Mouse (Mus musculus) spleen, postnatal 4 days (tissue): ENCODE results near the gene Gm17349.
A peak's percentile ranks its signal among the peaks of the same experiment; 100 is the strongest.
"Not testable (repeated sequence)": the region's sequence is repeated elsewhere in the genome, so short reads cannot be mapped to it uniquely, and the experiment has no call there.

Source experiments
- DNase-seq, 2 experiments: peaks; one replicate each; pipeline ENCODE4 v3.0.0; 2022; ENCODE audit warnings: low spot score in 2 of 2

Gene Gm17349

GRCm38 (mm10) chr15:99705440-99706048 is at the start of gene Gm17349:
TSS of gene Gm17349 (minus strand) at chr15:99705490.
- DNase-seq, result peak; percentile 62 to 87

- DNase-seq, result no peak
Measured at GRCm38 (mm10) chr15:99754204-99754603, 48.9 kb upstream of the Gm17349 start.

- DNase-seq, result no peak
Measured at GRCm38 (mm10) chr15:99740229-99740628, 34.9 kb upstream of the Gm17349 start.

GRCm38 (mm10) chr15:99736675-99737074 is 31.4 kb upstream of the Gm17349 start:
- DNase-seq, result no peak

- DNase-seq, result peak; percentile 100
Measured at GRCm38 (mm10) chr15:99735631-99736030, 30.3 kb upstream of the Gm17349 start.

GRCm38 (mm10) chr15:99733186-99733585 is 27.9 kb upstream of the Gm17349 start:
- no peak for DNase-seq

- DNase-seq, result no peak
Measured at GRCm38 (mm10) chr15:99731678-99732077, 26.4 kb upstream of the Gm17349 start.

- no peak for DNase-seq
Measured at GRCm38 (mm10) chr15:99731167-99731566, 25.9 kb upstream of the Gm17349 start.

- no peak for DNase-seq
Measured at GRCm38 (mm10) chr15:99729056-99729783, 23.9 kb upstream of the Gm17349 start.

GRCm38 (mm10) chr15:99728211-99728610 is 22.9 kb upstream of the Gm17349 start:
- DNase-seq, result no peak

GRCm38 (mm10) chr15:99727525-99727924 is 22.2 kb upstream of the Gm17349 start:
- DNase-seq, result no peak

- DNase-seq, result not testable (repeated sequence)
Measured at GRCm38 (mm10) chr15:99727039-99727438, 21.7 kb upstream of the Gm17349 start.

GRCm38 (mm10) chr15:99726549-99726948 is 21.3 kb upstream of the Gm17349 start:
- no peak for DNase-seq

GRCm38 (mm10) chr15:99725341-99726155 is 20.3 kb upstream of the Gm17349 start, which contains the start of gene Cox14:
TSS of gene Cox14 (plus strand) at chr15:99725618.
- peak; percentile 93 to 98 for DNase-seq

GRCm38 (mm10) chr15:99724292-99725021 is 19.2 kb upstream of the Gm17349 start:
- DNase-seq, result peak in 1 of 2 experiments; percentile 56

GRCm38 (mm10) chr15:99723515-99724291 is 18.4 kb upstream of the Gm17349 start:
- no peak for DNase-seq

- DNase-seq, result no peak
Measured at GRCm38 (mm10) chr15:99723120-99723514, 17.8 kb upstream of the Gm17349 start.

GRCm38 (mm10) chr15:99721921-99722743 is 16.8 kb upstream of the Gm17349 start:
- DNase-seq, result no peak

- no peak for DNase-seq
Measured at GRCm38 (mm10) chr15:99719865-99720264, 14.6 kb upstream of the Gm17349 start.

GRCm38 (mm10) chr15:99718461-99719021 is 13.3 kb upstream of the Gm17349 start:
- no peak for DNase-seq
